Mouse (Mus musculus) NIH3T3 (cell line): ENCODE results near the gene Fam149a.
A peak's percentile ranks its signal among the peaks of the same experiment; 100 is the strongest.
"Not testable (repeated sequence)": the region's sequence is repeated elsewhere in the genome, so short reads cannot be mapped to it uniquely, and the experiment has no call there.

Source experiments
- DNase-seq: peaks from one replicate; pipeline ENCODE4 v3.0.0-alpha.2; 2012; ENCODE audit warnings: low read depth

Fam149a gene

GRCm38 (mm10) chr8:45332685-45333409 lies 49.2 kb downstream of the Fam149a start, which contains the start of gene Cyp4v3:
Gene Cyp4v3 (minus strand): TSS chr8:45333216.
- DNase-seq = peak; percentile 85

GRCm38 (mm10) chr8:45330856-45331255 lies 51.2 kb downstream of the Fam149a start:
- DNase-seq = no peak

- DNase-seq = peak; percentile 40
These were observed 52.7 kb downstream of the Fam149a start for GRCm38 (mm10) chr8:45329206-45329980.

- not testable (repeated sequence) for DNase-seq
These were observed 55.0 kb downstream of the Fam149a start for GRCm38 (mm10) chr8:45327076-45327475.

- DNase-seq = no peak
These were observed 57.9 kb downstream of the Fam149a start for GRCm38 (mm10) chr8:45324151-45324550.

- no peak for DNase-seq
These were observed 60.7 kb downstream of the Fam149a start for GRCm38 (mm10) chr8:45321365-45321764.

GRCm38 (mm10) chr8:45320930-45321329 lies 61.2 kb downstream of the Fam149a start:
- no peak for DNase-seq

- DNase-seq = no peak
These were observed 71.1 kb downstream of the Fam149a start for GRCm38 (mm10) chr8:45310967-45311366.

GRCm38 (mm10) chr8:45308366-45308765 lies 73.7 kb downstream of the Fam149a start, which contains the start of gene Gm45753:
Gene Gm45753 (minus strand): TSS chr8:45308466.
- no peak for DNase-seq

GRCm38 (mm10) chr8:45305479-45305878 lies 76.6 kb downstream of the Fam149a start:
- DNase-seq = peak; percentile 13

- no peak for DNase-seq
These were observed 77.7 kb downstream of the Fam149a start for GRCm38 (mm10) chr8:45304354-45304753.

- no peak for DNase-seq
These were observed 79.7 kb downstream of the Fam149a start for GRCm38 (mm10) chr8:45302390-45302789.

- no peak for DNase-seq
These were observed 86.8 kb downstream of the Fam149a start for GRCm38 (mm10) chr8:45295276-45295675.

GRCm38 (mm10) chr8:45294687-45295086 lies 87.4 kb downstream of the Fam149a start, which contains the start of gene Klkb1:
Gene Klkb1 (minus strand): TSS chr8:45294859.
- no peak for DNase-seq

- DNase-seq = no peak
These were observed 90.3 kb downstream of the Fam149a start for GRCm38 (mm10) chr8:45291790-45292189.
